Mouse (Mus musculus) gastrocnemius, postnatal 10 days (tissue): ENCODE measurements around the gene Nova1. TPM values are rescaled to one million over a fixed set of nuclear protein-coding genes. Genes with fewer than 3 reads are reported as not detected.

Source experiments
- DNase-seq: peaks from one replicate; pipeline ENCODE4 v3.0.0; 2021; ENCODE audit warnings: mixed read lengths
- long read RNA-seq, 2 experiments: library from polyadenylated mRNA; stranded (forward); transcript quantifications; one replicate each; pipeline ENCODE4 v2.0.0; 2021
- total RNA-seq, 2 experiments: library from RNA; stranded (reverse); gene quantifications; 2 replicates each; pipeline ENCODE4 v1.2.3; 2021

The Nova1 gene
- total RNA-seq = 10 to 100 TPM in 1 of 2 experiments, 1 to 10 TPM in 1; 9.2 to 11.5 TPM
- long read RNA-seq, experiment 1, full-length matches to known transcripts = 3 of 8 reads
- long read RNA-seq, experiment 1, partial matches to known transcripts = 1 of 8 reads
- long read RNA-seq, experiment 1, other reads (novel, unspliced or antisense) = 4 of 8 reads
- long read RNA-seq, experiment 2, full-length matches to known transcripts = 1 of 3 reads
- long read RNA-seq, experiment 2, partial matches to known transcripts = 0 of 3 reads
- long read RNA-seq, experiment 2, other reads (novel, unspliced or antisense) = 2 of 3 reads

DNA sequence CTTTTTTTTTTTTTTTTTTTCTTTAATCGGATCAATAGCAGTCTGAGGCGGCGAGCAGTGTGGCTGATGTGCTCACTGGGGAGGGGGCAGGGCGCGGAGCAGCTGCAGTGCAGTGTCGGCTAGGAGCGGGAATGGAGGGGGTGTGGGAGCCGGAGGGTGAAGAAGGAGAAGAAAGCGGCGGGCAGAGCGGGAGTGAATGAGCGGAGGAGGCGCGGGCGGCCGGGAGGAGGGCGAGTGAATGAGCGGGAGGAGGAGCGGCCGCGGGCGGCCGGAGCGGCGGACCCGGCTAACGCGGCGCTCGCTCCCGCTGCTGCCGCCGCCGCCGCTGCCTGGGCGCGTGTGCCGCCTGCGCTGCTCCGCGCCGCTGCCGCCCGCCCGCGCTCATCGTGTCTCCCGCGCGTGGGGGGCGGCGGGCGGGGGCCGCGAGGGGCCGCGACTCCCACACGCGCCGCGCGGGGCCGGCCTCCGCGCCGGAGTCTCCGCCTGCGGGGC is at the start of gene Nova1:
Gene Nova1 (minus strand): TSS at position 74 of the 492 bp plus-strand sequence.
- DNase-seq = peak; percentile 63

- DNase-seq = peak; percentile 93
These were observed 756 bp upstream of the Nova1 start for GRCm38 (mm10) chr12:46819348-46820022.

GRCm38 (mm10) chr12:46818021-46818855 is 491 bp downstream of the Nova1 start:
- peak; percentile 38 for DNase-seq

- DNase-seq = no peak
These were observed 1.4 kb downstream of the Nova1 start for GRCm38 (mm10) chr12:46817211-46817803.

DNA sequence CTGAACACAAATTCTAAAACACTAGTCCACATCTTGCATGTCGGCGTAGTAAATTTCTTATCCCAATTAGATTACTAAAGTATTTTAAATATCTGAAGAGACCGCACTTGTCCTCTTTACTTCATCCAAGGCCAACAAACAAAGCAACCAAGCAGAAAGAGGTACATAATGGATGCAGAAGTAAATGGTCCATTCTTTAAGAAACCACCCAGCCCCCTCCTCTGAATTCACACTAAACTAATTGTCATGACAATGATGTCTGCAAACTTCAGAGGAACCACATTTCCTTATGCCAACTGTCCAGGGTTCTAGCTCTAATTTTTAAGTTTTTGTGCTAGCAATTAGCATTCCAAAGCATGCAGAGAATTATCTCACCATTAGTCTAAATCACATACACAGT is 2.4 kb downstream of the Nova1 start:
- no peak for DNase-seq

DNA sequence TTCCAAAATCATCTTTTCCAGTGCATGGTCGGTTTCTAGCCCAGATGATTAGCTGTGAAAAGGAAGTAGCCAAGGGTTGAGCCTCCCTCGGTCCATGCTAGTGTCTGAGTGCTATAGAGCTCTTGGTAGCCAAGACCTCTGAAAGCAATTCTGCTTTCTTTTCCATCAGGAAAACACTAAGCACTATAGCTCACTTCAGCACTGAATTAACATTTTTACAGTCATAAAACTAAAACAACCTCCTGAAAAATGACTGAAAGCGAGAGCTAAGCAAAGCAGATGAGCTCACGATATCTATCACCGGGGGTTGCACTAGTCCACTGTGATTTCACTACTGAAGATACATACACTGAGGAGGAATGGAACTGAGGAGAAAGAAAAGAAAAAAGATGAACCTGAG is 3.0 kb downstream of the Nova1 start:
- no peak for DNase-seq

DNA sequence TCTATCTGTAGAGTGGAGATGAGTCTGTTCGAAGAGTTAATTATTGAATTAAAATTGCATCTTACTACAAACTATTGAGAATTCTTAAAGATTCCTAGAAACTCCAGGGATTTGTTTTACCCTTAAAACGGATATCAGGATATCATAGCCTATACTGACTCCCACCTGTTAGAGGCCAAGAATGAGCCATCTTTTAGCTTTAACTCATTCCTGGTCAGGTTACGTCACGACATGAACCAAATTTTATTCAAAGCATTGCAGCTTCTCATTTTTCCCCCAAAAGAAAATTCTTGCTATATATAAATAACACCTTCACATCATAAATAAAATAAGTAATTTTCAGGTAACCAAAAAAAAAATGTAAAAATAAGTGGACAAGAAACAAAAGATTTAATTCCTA is 3.9 kb downstream of the Nova1 start:
- DNase-seq = no peak

DNA sequence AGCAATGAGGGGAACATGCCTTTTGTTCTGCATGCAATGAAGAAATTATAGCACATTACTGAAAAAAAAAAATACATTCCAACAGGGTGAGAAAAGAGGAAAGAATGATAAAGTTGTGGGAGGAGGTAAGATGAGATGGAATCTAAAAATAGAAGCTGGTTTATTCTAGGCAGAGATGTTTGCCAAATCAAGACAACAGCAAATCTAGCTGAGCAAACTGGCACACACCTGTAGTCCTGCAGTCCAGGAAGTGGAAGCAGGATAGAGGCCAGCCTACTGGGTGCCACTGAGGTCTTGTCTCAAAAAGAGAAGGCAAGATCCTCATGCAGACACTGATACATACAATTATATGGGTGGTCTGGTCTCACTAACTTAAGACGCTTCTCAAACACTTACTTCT is 17.4 kb downstream of the Nova1 start:
- no peak for DNase-seq

GRCm38 (mm10) chr12:46782301-46783280 is 36.1 kb downstream of the Nova1 start:
- DNase-seq = no peak

DNA sequence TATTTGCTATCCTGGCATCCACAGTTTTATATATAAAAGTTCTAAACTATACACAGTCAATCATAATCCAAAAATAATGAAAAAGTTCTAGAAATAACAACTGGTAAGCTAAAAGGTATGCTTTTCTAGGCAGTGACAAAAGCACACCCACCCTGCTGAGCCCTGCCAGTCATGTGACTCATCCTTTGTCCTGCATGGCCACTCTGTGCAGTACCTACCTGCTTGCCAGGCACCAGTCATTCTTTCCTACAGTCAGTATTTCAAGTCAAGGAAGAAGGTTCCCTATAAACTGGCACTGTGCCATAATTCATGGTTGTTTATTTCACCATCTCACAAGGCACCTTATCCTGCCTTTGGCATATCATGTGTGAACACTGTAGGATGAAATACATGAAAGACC is 37.2 kb downstream of the Nova1 start:
- no peak for DNase-seq

- no peak for DNase-seq
These were observed 37.7 kb downstream of the Nova1 start for GRCm38 (mm10) chr12:46780983-46781382.

- no peak for DNase-seq
These were observed 59.3 kb downstream of the Nova1 start for GRCm38 (mm10) chr12:46759450-46759849.

DNA sequence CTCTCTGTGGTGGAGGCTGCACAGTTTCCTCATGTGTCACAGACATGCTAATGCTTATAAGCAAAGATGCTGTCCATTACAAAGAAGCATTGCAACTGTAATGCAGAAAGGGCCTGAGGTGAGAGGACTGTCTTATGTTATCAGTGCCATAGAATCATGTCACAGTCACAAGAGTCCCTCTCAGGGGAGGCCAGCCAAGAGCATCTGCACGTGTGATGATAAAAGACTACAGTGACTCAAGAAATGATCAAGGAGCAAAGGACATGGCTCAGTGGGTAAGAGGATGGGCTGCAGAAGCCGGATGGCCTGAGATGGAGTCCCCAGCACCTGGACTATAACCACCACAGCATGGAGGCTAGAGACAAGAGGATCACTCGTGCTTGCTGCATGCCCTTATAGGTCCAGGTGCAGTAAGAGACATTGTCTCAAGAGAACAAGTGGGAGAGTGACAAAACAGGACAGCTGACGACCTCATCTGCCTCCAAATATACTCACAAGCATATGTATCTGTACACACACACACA is 64.3 kb downstream of the Nova1 start:
- DNase-seq = no peak

DNA sequence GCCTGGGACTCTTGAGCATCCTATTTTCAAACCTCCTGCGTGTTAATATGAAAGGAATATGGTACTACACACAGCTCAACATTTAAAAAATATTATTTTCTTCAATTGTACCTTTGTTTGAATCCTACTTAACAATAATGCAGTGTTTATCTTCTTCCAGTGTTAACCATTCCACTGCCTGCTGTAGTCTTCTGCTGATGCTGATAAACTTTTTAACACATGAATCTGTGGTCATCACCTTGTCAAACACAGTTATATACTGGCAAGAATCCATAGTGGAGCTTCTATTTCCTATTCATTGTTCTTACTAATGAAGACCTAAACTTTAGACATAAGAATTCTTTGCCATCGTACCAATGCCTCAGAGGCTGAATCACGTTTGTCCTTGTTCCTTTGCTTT is 65.6 kb downstream of the Nova1 start:
- no peak for DNase-seq

DNA sequence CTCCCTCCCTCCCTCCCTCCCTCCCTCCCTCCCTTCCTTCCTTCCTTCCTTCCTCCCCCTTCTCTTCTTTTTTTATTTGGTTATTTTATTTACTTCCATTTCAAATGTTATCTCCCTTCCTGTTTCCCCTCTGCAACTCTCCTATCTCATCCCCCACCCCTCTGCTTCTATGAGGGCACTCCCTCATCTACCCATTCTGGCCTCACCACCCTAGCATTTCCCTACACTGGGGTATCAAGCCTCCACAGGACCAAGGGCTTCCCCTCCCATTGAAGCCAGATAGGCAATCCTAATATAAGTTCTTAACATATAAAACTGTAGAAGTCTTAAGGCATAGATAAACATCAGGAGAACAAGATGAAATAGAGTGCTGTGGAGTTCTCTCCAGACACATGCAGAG is 85.5 kb downstream of the Nova1 start:
- no peak for DNase-seq

- DNase-seq = no peak
These were observed 86.8 kb downstream of the Nova1 start for GRCm38 (mm10) chr12:46731943-46732342.

- DNase-seq = no peak
These were observed 96.8 kb downstream of the Nova1 start for GRCm38 (mm10) chr12:46721914-46722313.

- DNase-seq = no peak
These were observed 99.7 kb downstream of the Nova1 start for GRCm38 (mm10) chr12:46719076-46719475.

DNA sequence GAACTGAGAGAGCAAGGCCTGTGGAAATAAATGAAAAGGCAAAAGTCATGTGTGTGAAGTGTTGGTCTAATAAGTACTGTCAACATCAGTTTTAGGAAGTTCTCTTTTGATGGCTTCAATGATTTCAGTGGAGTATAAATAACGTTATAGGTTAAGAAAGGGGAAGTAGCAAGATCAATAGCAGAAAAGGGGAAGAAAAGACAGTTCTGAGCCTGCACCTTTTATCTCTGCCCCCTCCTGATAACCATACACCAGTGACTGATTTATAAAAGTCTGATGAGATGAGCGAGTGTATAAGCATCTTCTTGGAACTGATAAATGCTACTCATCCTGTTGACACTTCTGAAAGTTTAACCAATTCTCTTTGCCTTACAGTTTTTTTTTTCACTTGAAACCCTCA is 108.6 kb downstream of the Nova1 start:
- no peak for DNase-seq

DNA sequence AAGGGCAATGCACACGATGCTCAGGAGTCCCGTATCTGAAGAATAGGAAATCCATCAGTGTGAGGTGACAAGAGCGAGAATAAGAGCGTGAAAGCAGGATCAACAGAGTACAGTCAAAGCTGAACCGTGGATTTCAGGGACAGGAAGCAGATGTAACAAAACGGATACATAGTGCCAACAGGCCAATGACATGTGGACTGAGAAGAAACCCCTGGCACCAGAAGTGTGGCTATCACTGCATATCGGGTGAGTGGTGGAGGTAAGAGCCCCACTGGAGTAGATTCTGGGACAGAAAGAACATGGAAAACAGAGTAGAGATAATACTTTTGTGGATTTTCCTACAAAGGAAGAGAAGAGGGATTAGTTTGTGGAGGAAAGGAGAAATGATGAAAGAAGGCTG is 109.3 kb downstream of the Nova1 start:
- DNase-seq = no peak

DNA sequence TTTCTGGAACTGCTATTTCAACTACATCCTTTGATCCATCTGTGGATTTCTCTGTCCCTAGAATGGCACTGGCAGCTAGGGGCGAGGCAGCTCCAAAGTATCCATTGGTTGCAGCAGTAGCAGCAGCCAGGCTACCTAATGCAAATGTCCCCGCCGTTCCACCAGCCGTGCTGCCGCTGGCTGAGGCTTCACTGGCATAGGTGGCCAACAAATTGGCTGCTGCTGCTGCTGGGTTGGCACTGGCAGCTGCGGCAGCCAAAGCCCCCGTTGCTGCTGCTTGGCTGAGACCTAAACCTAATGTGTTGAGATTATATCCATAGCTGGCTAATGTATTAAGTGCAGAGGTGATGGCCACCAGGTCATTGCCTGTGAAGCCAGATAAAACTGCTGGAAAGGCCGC is 118.5 kb downstream of the Nova1 start:
- no peak for DNase-seq
